Mouse (Mus musculus): ENCODE measurements around the gene Tlnrd1.

Tlnrd1 gene

GRCm38 (mm10) chr7:83844807-83845206 is 39.3 kb downstream of the Tlnrd1 start:
- no peak for DNase-seq (ENCODE audit: low read depth, low spot score)

- DNase-seq (ENCODE audit: low read depth, low spot score): no peak
Measured at GRCm38 (mm10) chr7:83842486-83843259, 41.4 kb downstream of the Tlnrd1 start.

DNA sequence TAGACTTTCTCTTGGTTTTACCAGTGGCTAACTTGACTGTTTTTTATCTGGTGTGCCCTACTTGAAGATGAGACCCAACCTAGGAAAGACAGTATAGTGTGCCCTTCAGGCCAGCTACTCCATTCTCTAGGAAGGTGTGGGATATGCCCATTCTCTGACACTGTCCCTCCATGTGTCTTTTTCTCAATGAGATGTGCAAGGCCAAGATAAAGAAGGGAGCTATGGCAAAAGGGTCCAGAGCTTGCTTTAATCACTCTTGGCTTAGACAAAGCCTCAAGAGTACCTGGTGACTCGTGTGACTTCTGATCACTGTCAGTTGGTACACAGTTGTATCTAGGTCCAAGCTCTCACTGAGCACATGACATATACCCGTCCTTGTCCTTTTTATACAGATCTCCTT is 44.0 kb downstream of the Tlnrd1 start:
- no peak for DNase-seq (ENCODE audit: low read depth, low spot score)

DNA sequence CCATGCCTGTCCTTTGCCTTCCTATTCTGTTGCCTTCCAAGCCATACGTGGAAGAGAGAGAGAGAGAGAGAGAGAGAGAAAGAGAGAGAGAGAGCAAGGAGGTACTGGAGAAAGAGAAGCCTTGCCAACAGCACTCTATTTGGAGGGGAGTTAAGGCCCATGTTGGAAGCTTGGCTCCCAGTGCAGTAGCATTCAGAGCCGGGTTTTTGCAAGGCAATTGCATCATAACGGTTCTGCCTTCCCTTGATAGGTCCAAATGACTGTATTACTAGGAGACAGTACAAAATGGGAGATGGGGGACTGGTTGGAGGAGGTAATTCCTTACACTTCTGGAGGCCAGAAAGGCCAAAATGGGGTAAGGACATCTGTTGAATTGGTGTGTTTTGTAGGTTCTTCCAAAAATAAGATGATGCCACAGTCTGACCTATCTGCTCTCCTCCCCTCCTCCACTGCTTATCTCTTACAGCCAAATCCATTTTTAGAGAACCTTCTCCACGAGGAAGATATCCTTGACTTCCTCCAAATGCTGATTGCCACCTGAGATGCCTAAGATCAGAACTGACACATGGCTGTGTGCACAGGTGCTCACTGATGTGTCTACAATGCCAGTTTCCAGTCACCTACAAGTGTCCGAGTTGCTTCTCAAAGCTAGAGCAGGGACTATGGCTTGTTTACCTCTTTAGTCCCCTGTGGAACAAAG is 45.4 kb downstream of the Tlnrd1 start:
- no peak for DNase-seq (ENCODE audit: low read depth, low spot score)

All from WW6 (cell line).